Mouse (Mus musculus) activated CD4-positive, CD25-positive, alpha-beta regulatory T cell, adult 9 weeks (primary cell): ENCODE results near the gene Pax1. TPM values are rescaled to one million over a fixed set of nuclear protein-coding genes. Genes with fewer than 3 reads are reported as not detected.

Experiments used
- polyA plus RNA-seq: library from polyadenylated mRNA; unstranded; fragments of 100-300 nt; shearing (Covaris generic); gene quantifications from one replicate; pipeline ENCODE4 v1.2.1, GENCODE M21; 2017

Gene Pax1
- not detected for polyA plus RNA-seq

DNA sequence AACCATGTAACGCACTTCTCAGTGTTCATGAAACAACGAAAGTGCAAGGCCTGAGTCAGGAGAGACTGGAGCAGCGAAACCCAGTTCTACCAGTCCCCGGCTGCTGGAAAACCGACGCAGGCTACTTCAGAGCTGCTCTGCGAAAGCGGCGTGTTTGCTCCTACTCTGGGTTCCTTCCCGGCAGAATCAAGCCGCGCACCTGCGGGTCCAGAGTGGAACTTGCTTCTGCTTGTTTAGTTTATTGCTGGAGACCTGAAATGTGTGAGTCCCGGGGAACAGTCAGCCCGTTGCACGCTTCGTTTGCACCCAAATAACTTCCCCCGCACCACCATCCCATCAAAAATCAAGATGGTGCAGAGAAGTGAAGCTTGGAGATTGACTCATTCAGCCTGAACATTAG is at the start of gene Pax1:
Pax1 (plus strand) TSS at position 345 of the 400 bp plus-strand sequence.

Other genes starting within 250 kb of the Pax1 start
- not detected for gene Nkx2-2, start 167.7 kb upstream of the Pax1 start, polyA plus RNA-seq